Mouse (Mus musculus) hindbrain, embryonic 11.5 days (tissue): Measurements from ENCODE around the gene Brd4. TPM values are rescaled to one million over a fixed set of nuclear protein-coding genes. Genes with fewer than 3 reads are reported as not detected.

Experiments used
- polyA plus RNA-seq: library from polyadenylated mRNA; unstranded; fragments of >200 nt; fragmentation: Nextera tagmentation; extraction: Ambion mirVana; gene quantifications from 2 replicates; pipeline ENCODE4 v1.2.1, GENCODE M21; 2014

Gene Brd4
- polyA plus RNA-seq, 1 experiment from 2014 or later = 98.5 TPM

Other genes with a start within 250 kb of the Brd4 start
- 51.7 and 65.0 TPM in 2 replicates for gene Rrp1b, start 248.6 kb downstream of the Brd4 start, polyA plus RNA-seq
- gene Hsf2bp, start 248.4 kb downstream of the Brd4 start, polyA plus RNA-seq = 0.57 and 0.64 TPM in 2 replicates
- gene Notch3, start 117.9 kb downstream of the Brd4 start, polyA plus RNA-seq = 20.3 and 24.7 TPM in 2 replicates
- 0.14 and 0.20 TPM in 2 replicates for gene Ephx3, start 95.2 kb downstream of the Brd4 start, polyA plus RNA-seq
- 54.4 and 66.2 TPM in 2 replicates for gene Akap8, start 36.5 kb upstream of the Brd4 start, polyA plus RNA-seq
- 69.3 and 80.1 TPM in 2 replicates for gene Akap8l, start 65.9 kb upstream of the Brd4 start, polyA plus RNA-seq
- 27.8 and 33.0 TPM in 2 replicates for gene Wiz, start 104.7 kb upstream of the Brd4 start, polyA plus RNA-seq
- 0.48 and 0.89 TPM in 2 replicates for gene Rasal3, start 118.9 kb upstream of the Brd4 start, polyA plus RNA-seq
- not detected in 2 replicates for gene Pglyrp2, start 139.4 kb upstream of the Brd4 start, polyA plus RNA-seq
- 0.50 TPM in 1 of 2 replicates, not detected in the other for gene Cyp4f39, start 168.0 kb upstream of the Brd4 start, polyA plus RNA-seq
- gene Cyp4f17, start 221.3 kb upstream of the Brd4 start, polyA plus RNA-seq = 6.0 and 10.3 TPM in 2 replicates